Mouse (Mus musculus) fat pad, adult 2 months (tissue): ENCODE measurements at regions not wholly inside any gene's neighbourhood (a gene's known extent, or its start where the extent isn't known, plus 50 kb on each side); places are given as distances from the start of the nearest gene placed in this dataset.
A peak's percentile ranks its signal among the peaks of the same experiment; 100 is the strongest.

ENCODE experiments used
- DNase-seq: peaks from one replicate; pipeline ENCODE4 v3.0.0-alpha.2; 2011; ENCODE audit warnings: low read depth, low spot score; ENCODE audit errors: extremely low read depth

DNA sequence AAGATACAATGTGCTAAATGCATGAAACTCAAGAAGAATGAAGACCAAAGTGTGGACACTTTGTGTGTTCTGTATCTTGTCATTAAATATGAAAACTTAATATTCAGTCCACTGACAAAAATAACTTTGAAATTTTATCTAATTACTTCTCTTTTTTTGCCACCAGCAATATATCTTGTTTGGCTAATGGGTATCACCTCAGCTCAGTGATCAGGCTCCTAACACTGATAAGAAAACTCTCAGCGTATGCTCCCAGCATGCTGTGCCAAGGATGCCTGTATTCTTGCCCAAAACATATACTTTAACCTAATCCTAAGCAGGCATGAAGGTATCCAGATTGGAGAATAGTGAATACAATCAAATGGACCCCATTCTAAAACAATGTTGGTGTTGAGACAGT lies 53.3 kb upstream of the Ptpn12 start:
- DNase-seq: no peak

DNA sequence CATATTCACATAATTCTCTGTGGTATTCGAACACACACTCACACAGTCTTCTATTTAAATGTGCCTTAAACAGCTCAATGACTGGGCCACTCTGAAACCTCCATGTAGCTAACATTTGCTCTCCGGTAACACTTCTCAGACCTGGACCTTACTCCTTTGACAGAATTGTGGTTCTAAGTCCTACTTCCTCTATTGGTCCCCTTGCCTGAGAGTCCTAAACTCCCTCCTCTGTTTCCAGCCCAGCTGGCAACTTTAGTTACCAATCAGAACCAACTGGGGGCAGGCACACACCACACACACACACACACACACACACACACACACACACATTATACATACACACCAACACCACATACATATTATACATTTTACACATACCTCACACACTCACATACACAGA lies 57.7 kb upstream of the Ptpn12 start:
- no peak for DNase-seq

DNA sequence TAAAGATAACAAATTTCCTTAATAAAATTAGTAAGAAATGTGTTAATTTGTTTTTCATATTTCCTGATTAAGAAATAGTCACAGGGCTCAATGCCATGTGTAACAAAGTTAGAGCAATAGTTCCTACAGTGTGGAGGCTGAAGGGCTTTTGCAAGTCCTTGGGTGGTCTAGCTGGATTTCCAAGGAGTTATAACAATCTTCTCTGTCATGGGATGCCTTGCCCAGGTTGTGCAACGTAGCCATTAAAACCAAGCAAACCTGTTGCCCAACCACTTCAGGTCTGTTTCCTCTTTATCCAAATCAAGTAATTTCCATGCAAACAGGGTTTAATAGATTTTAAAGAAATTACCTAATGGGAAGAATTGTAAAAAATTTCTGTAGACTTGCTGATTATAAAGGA lies 59.8 kb upstream of the Ptpn12 start:
- peak; percentile 69 for DNase-seq

DNA sequence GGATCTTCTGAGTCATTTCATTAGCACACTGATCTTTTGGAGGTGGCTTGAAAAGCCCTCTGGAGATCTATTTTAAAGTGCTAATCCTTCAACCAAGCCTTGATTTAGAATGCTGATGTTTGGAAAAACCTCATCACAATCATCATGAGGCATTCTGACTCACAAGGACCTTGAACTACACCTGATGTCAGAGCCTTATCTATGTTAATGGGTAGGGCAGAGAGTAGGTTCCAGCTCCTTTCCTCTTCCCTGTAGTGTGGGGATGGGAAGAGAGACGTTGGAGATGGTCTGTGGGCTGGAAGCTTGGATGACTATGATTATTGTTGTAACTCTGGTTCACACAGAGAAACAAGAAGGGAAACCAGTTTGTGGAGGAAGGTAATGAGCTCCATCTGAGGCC lies 63.0 kb upstream of the Gsap start:
- DNase-seq: no peak

DNA sequence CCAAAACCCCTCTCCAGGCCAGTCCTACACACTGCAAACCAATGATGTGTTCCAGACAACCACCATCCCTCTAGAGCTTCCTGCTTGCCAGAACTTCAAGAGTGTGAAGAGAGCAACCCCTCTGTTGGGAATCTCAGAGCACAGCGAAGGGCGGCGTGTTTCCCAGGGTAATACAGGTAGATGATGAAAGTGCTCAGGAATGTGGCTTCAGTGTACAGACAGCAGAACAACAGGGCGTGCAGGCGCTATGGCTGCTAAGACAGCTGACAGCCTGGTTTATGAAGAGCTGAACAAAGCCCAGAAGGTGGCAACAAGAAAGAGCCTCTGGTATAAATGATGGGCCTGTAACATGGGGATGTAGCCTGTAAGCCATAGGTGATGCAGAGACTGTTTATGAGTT lies 61.0 kb upstream of the Gsap start:
- no peak for DNase-seq

DNA sequence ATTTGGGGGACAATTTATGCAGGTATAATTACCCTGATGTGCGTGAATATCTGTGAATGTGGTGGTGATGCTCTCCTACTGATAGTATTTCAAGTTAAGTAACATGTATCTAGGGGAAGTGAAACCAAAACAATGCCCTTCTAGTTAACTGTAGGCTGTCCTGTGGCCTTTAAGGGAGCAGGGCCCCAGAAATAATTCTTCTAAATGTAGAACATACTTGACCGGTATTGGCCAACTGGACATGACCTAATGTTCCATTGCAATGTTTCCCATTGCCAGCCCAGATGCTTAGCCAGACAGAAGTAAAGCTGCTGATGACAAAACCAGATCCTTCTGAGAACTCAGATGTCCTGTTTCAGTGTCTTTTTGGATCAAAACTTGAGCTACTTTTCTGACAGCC lies 54.9 kb upstream of the Gsap start:
- no peak for DNase-seq

DNA sequence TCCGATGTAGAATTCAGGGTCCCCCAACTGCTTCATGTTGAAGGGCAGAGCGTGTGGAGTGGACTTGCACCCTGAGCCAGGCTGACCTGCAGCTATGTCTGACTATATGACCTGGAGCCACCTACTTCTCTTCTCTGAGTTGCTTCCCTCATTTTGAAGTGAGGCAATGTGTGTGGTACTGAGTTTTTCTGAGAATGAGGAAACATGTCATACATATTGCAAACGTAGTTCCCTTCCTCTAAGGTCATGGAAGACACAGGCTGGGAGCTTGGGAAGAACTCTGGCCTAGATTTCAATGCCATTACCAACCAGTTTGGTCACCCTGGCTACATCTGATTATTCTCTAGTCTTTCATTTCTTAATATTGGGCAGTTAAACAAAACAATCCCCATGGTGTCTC lies 54.1 kb upstream of the Gsap start:
- no peak for DNase-seq

DNA sequence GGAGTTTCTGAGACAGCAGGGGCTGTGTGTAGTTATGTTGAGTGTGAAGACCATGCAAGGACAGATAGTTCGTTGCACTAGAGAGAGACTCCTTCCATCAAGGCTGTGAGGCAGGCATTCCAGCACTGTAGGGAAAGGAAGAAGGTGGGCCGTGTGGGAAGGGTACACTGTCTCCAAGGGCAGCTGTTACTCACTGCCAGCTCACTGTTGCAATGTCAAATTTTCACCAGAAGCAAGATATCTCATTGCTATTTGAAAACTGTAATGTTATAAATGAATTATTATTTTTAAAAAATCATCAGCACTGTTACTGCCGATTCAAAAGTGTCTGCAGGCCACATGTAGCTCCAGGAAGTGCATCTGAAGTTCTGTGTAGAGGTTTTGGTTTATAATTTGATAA lies 50.6 kb upstream of the Gsap start:
- no peak for DNase-seq

DNA sequence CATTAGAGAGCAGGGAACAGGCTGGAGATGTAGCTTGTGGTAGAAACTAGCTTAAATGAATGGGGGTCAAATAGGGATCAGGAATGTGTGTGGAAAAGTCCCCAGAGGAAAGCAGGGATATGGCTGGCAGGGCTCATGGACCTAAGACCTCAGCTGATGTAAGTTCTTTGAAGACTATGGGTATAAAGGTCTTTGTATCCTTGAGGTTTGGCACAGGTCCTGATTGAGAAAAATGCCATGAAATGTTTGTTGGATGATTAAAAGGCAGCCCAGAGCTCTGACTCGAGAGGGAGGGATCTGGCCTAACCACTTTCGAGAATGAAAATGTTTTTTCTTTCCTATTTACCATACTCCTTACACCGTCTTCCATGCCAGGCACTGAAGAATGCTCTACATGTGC lies 50.0 kb upstream of the Gsap start:
- DNase-seq: no peak
